Mouse (Mus musculus) heart, postnatal 14 days (tissue): ENCODE results near the gene Sept6. TPM values are rescaled to one million over a fixed set of nuclear protein-coding genes. Genes with fewer than 3 reads are reported as not detected.

Experiments used
- DNase-seq, 2 experiments: peaks; one replicate each; pipeline ENCODE4 v3.0.0; 2021 to 2022
- intact Hi-C: fragments of 180-260 bp; cut with DNase I; formaldehyde crosslinking; loops from one replicate; pipeline ENCODE4 v1.15.1; 2025
- long read RNA-seq, 2 experiments: library from polyadenylated mRNA; stranded (forward); transcript quantifications; one replicate each; pipeline ENCODE4 v2.0.0; 2021
- total RNA-seq, 2 experiments: library from RNA; stranded (reverse); gene quantifications; 2 replicates each; pipeline ENCODE4 v1.2.3; 2021

Gene Sept6
- 10 to 100 TPM in 1 of 2 experiments, 1 to 10 TPM in 1; 7.8 to 11.4 TPM for total RNA-seq
- long read RNA-seq, experiment 1, full-length matches to known transcripts: 12 of 17 reads
- long read RNA-seq, experiment 1, partial matches to known transcripts: 1 of 17 reads
- long read RNA-seq, experiment 1, other reads (novel, unspliced or antisense): 4 of 17 reads
- long read RNA-seq, experiment 2, transcript Sept6-202 (10 exons, 3,457 nt): major isoform, 9 of 18 reads
- long read RNA-seq, experiment 2, partial matches to known transcripts: 0 of 18 reads
- long read RNA-seq, experiment 2, other reads (novel, unspliced or antisense): 5 of 18 reads

- no peak for DNase-seq
- intact Hi-C loops: no loop called here
These were observed at the start of gene Sept6 for GRCm38 (mm10) chrX:36991694-36992093. Gene Sept6, minus strand, starts transcription at chrX:36991794.

DNA sequence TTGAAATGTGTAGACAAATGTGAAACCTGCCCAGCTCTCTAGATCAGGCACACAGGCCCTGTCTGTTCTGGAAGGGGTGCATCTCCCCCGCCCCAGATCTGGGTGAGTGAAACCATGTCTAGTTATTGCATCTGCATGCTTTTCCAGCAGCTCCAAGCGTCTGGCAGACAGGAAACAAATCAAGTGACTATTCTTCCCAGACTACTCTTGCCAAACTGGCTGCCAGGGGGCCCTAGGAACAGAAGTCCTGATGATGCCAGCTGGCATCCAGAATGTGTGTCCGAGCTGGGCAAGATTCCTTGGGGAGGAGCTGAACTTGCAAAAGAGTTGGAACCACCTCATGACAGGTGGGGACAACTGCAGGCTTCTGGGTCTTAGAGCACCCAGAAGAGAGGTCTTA is 36.8 kb upstream of the Sept6 start:
- DNase-seq: peak; percentile 16 to 53
- intact Hi-C loops: loop anchor here (10.0 kb wide), 1 partner anchor 264 kb away; no protein-coding TSS in a partner anchor

- peak; percentile 1 to 25 for DNase-seq
- intact Hi-C loops: loop anchor here (5.0 to 10.0 kb wide), 2 partner anchors 191 to 259 kb away; no protein-coding TSS in a partner anchor
These were observed 32.2 kb upstream of the Sept6 start for GRCm38 (mm10) chrX:37023652-37024309.

DNA sequence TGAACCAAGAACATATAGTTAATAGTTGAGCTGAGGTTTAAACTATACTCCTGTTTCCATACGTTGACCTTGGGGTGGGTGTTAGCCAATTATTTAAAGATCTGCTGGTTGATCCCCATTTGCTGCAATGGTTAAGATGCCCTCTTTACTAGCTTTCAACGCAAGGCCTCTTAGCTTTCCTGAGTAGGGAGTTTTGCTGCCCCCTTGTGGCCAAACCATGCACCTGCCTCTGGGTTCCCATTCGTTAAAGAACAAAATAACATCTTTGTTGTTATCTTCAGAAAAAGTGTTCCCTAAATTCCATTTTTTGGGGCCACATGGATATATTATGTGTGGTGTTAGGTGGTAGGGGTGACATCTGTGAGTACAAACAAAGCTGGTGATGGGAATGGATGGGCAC is 31.1 kb upstream of the Sept6 start:
- peak; percentile 51 to 79 for DNase-seq
- intact Hi-C loops: loop anchor here (5.0 to 10.0 kb wide), 2 partner anchors 190 to 258 kb away; no protein-coding TSS in a partner anchor

- intact Hi-C loops: no loop called here
- DNase-seq: no peak
These were observed 27.5 kb upstream of the Sept6 start for GRCm38 (mm10) chrX:37019045-37019444.

- no peak for DNase-seq
- intact Hi-C loops: no loop called here
These were observed 26.6 kb upstream of the Sept6 start for GRCm38 (mm10) chrX:37018150-37018654.

DNA sequence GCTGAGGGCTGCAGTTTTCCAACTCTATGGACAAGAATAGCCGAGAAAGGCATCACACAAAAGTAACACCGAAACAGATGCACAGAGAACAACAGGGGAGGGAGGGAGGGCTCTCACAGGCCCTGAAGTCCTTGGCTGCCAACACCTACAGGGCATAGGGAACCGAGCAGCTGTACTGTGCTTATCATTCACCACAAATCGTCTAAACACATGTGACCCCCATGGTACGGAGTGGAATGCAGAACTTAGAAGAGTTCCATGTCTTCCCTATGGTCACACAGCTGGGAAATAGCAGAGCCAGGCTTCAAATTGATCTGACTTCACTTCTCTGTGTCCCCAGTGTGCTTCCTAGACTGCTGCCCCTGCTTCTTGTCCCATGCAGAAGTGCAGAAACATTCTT is 22.3 kb upstream of the Sept6 start:
- DNase-seq: no peak
- intact Hi-C loops: no loop called here

GRCm38 (mm10) chrX:36991039-36991438 is 555 bp downstream of the Sept6 start:
- DNase-seq: no peak
- intact Hi-C loops: no loop called here

DNA sequence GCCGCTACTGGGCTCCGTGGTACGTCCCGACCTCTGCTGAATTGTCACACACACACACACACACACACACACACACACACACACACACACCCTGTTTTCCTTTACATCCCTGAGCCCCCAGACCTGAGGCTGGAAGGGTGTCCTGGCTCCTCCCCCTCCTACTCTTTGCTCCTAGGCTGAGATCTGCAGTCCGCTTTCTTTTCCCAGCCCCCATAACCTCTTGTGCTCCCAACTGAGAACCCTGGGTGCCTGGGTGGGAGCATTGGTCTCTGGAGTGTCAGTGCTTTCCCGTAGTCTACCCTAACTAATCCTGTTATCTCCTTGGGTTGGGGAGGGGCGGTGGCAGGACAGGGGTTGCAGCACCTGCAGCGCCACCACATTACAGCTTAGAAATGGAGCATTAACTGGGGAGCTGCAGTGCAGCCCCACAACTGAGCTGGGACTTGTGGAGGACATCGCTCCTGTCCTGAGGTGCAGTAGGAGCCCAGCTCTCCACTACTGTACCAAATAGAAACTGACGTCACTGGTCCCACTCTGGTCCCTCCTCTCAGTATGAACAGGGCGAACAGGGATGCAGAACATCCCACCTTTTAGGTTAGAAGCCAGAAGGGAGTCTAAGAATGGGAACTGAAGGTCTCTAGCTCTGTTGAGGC is 1.7 kb downstream of the Sept6 start:
- no peak for DNase-seq
- intact Hi-C loops: loop anchor here (2.0 to 5.0 kb wide), 2 partner anchors 19 to 58 kb away; no protein-coding TSS in a partner anchor

DNA sequence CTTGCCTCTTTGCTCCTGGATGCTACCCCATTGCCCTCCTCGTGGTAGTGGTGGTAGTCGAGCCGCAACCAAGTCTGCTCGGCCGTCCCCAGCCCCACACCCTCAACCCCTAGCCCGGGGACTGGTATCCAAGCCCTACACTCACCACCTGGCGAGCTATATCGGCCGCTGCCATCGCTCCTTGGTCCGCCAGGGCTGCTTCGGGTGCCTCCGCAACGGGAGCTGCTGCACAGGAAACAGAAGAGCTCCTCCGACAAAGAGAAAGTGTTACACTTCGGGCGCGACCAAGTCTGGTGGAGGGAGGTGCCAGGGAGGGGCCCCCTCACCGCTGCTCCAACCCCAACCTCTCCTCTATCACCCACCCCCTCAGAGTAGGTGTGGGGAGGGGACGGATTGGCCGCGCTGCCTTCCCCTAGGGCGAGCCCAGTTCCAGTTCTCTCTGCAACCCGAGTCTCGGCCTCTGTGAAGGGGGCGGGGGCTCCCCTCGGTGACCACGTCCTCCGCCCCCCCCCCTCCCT is 2.3 kb downstream of the Sept6 start:
- DNase-seq: peak; percentile 52 to 58
- intact Hi-C loops: loop anchor here (2.0 to 5.0 kb wide), 2 partner anchors 18 to 57 kb away; no protein-coding TSS in a partner anchor

DNA sequence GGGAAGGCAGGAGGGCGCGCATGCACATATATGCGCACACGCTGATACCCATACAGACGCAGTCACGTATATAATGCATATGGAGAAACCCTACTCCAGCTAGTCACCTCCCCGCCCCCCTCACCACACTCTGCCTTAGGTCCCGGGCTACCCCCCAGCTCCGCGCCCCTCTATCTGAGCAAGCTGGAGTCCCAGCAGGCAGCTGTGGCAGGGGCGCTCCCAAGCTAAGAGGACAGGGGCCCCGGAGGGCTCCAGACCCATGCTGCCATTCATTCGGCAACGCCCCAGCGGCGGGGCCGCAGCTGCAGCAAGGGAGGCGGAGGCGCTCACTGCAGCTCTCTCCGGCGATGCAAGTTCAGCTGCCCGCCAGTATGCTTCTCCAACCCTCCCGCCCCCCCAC is 2.8 kb downstream of the Sept6 start:
- peak; percentile 11 to 25 for DNase-seq

GRCm38 (mm10) chrX:36987851-36988250 is 3.7 kb downstream of the Sept6 start:
- DNase-seq: no peak
- intact Hi-C loops: loop anchor here (2.0 to 5.0 kb wide), 2 partner anchors 17 to 56 kb away; no protein-coding TSS in a partner anchor

More for the DNA sequence above, 2.8 kb downstream of the Sept6 start:
- intact Hi-C loops: loop anchor here (2.0 to 5.0 kb wide), 2 partner anchors 18 to 56 kb away; no protein-coding TSS in a partner anchor

- intact Hi-C loops: loop anchor here (5.0 kb wide), 1 partner anchor 53 kb away; no protein-coding TSS in a partner anchor
- no peak for DNase-seq
These were observed 6.6 kb downstream of the Sept6 start for GRCm38 (mm10) chrX:36985041-36985440.

GRCm38 (mm10) chrX:36983654-36984311 is 7.8 kb downstream of the Sept6 start:
- DNase-seq: peak in 1 of 2 experiments; percentile 11
- intact Hi-C loops: no loop called here

- intact Hi-C loops: no loop called here
- peak; percentile 18 to 34 for DNase-seq
These were observed 8.5 kb downstream of the Sept6 start for GRCm38 (mm10) chrX:36982892-36983653.

GRCm38 (mm10) chrX:36980563-36981187 is 10.9 kb downstream of the Sept6 start:
- intact Hi-C loops: no loop called here
- no peak for DNase-seq

GRCm38 (mm10) chrX:36977863-36978262 is 13.7 kb downstream of the Sept6 start:
- no peak for DNase-seq
- intact Hi-C loops: no loop called here

DNA sequence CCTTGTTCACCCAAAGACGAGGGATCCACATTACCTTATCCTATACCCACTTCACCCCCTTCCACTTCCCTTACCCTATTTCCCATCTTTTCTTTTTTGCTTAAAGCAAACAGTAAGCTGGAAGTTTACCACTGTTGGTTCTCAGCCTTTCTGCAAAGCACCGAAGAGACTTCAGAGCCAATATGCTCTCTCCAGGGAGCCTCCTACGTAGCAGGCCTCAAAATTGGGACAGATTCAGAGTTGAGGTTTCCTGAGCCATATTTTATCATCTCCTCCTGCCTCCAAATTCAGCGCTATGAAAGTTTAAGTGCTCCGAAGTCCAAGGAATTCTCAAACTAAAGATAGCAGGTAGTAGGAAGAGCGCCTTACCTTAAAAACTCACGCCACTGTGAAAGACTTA is 14.6 kb downstream of the Sept6 start:
- intact Hi-C loops: no loop called here
- DNase-seq: peak in 1 of 2 experiments; percentile 9

- peak in 1 of 2 experiments; percentile 14 for DNase-seq
- intact Hi-C loops: no loop called here
These were observed 15.3 kb downstream of the Sept6 start for GRCm38 (mm10) chrX:36976272-36976671.
